Comparison of ENCODE assay signal across 9 mouse cellular contexts in the genomic region with DNA sequence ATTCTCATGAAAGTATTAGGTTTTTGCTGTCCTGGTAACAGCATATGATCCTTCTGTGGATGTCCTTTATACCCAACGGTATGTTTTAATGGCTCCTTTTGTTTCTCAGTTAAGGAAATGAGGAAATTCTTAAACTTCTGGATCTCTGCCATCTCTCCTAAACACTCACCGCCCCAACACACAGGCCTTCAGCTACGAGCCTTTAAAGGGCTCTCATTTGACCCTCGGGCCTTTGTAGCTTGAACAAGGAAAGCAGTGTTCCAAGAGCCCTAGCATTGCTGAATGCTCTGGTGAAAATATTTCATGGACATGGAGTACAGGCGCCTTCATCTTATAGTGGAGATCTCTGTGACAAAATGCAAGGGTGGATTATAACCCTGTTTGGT. TPM values are rescaled to one million over a fixed set of nuclear protein-coding genes. Genes with fewer than 3 reads are reported as not detected.
DNase-seq lines count a peak whose midpoint lies in the region; ATAC-seq lines count a peak whose summit lies in the region.
"Had no signal": no experiment of that assay in that cellular context is flagged by ENCODE, and none has a peak within 500 bp of the region (broad histone marks: within the 10 kb centered on the region; RNA-seq: fewer than 3 reads in every experiment).

No protein-coding gene starts in this region.

- no peaks in the 10 kb centered on the region for H3K27me3 ChIP-seq in heart, embryonic 11.5 days (ENCODE audit: control insufficient read depth, insufficient read depth, low read length)
- H3K27me3 ChIP-seq in neural tube, embryonic 11.5 days (ENCODE audit: control insufficient read depth, insufficient read depth, low read length) = no peaks in the 10 kb centered on the region
- no peaks in the 10 kb centered on the region for H3K27me3 ChIP-seq in limb, embryonic 12.5 days
- no peaks in the 10 kb centered on the region for H3K27me3 ChIP-seq in stomach, embryonic 16.5 days (ENCODE audit: control insufficient read depth, insufficient read depth, low read length)
- H3K27me3 ChIP-seq: embryonic facial prominence, embryonic 12.5 days had no signal

- H3K9me3 ChIP-seq in heart, embryonic 11.5 days (replicated peaks; ENCODE audit: control insufficient read depth, low read length) = no peaks in the 10 kb centered on the region
- H3K9me3 ChIP-seq in neural tube, embryonic 11.5 days (ENCODE audit: control insufficient read depth, low read length) = no peaks in the 10 kb centered on the region
- H3K9me3 ChIP-seq in limb, embryonic 12.5 days = no peaks in the 10 kb centered on the region
- no peaks in the 10 kb centered on the region for H3K9me3 ChIP-seq in stomach, embryonic 16.5 days (replicated peaks; ENCODE audit: control insufficient read depth, low read length)
- H3K9me3 ChIP-seq: embryonic facial prominence, embryonic 12.5 days had no signal

- no peak overlapping the region for H3K4me3 ChIP-seq in heart, embryonic 11.5 days (ENCODE audit: low read depth, low read length)
- H3K4me3 ChIP-seq in neural tube, embryonic 11.5 days (ENCODE audit: low read depth, low read length) = no peak overlapping the region
- no peak overlapping the region for H3K4me3 ChIP-seq in limb, embryonic 12.5 days (replicated peaks)
- no peak overlapping the region for H3K4me3 ChIP-seq in stomach, embryonic 16.5 days (replicated peaks; ENCODE audit: low read length)
- H3K4me3 ChIP-seq: embryonic facial prominence, embryonic 12.5 days had no signal

- peaks cover 32% of the 10 kb centered on the region for H3K4me1 ChIP-seq in heart, embryonic 11.5 days (ENCODE audit: control insufficient read depth, insufficient read depth, low read length)
- no peaks in the 10 kb centered on the region for H3K4me1 ChIP-seq in neural tube, embryonic 11.5 days (ENCODE audit: control insufficient read depth, insufficient read depth, low read length)
- peaks cover 64% of the 10 kb centered on the region for H3K4me1 ChIP-seq in limb, embryonic 12.5 days (replicated peaks)
- peaks cover 23% of the 10 kb centered on the region for H3K4me1 ChIP-seq in stomach, embryonic 16.5 days (ENCODE audit: control insufficient read depth, insufficient read depth, low read length)

- no peak for DNase-seq in heart, postnatal 10 days
- DNase-seq in neural tube, embryonic 11.5 days (ENCODE audit: low spot score) = peak; percentile 17
- no peak for DNase-seq in neural tube, embryonic 10.5 days (ENCODE audit: extremely low spot score, low spot score)
- DNase-seq in gastrocnemius, adult 8-10 months (ENCODE audit: low spot score in 2 of 2) = no peak
- no peak for DNase-seq in urinary bladder, postnatal 10 days (ENCODE audit: low spot score)

- H3K4me2 ChIP-seq in heart, embryonic 11.5 days = no peak overlapping the region
- H3K4me2 ChIP-seq in neural tube, embryonic 11.5 days (ENCODE audit: low read depth) = no peak overlapping the region
- H3K4me2 ChIP-seq in limb, embryonic 12.5 days = no peak overlapping the region
- no peak overlapping the region for H3K4me2 ChIP-seq in stomach, embryonic 16.5 days (ENCODE audit: low read depth, low read length)
- H3K4me2 ChIP-seq: embryonic facial prominence, embryonic 12.5 days had no signal

- 44% methylated on average over 5 of the region's 5 CpGs for WGBS in heart, embryonic 11.5 days (ENCODE audit: insufficient replicate concordance)
- WGBS in neural tube, embryonic 11.5 days = 53% methylated on average over 5 of the region's 5 CpGs
- 33% methylated on average over 5 of the region's 5 CpGs for WGBS in limb, embryonic 12.5 days
- WGBS in stomach, embryonic 16.5 days = 31% methylated on average over 5 of the region's 5 CpGs

- ATAC-seq in heart, embryonic 11.5 days (replicated peaks; ENCODE audit: insufficient number of reproducible peaks, low FRiP score, low TSS enrichment) = no peak
- ATAC-seq in neural tube, embryonic 11.5 days (ENCODE audit: insufficient read depth, low FRiP score, low TSS enrichment) = peak; percentile 60; the same call in 1 of the 2 replicates
- ATAC-seq in limb, embryonic 12.5 days (ENCODE audit: insufficient number of reproducible peaks, insufficient read depth, low FRiP score, low TSS enrichment, low read depth) = peak; percentile 50; the same call in 1 of the 2 replicates
- ATAC-seq in stomach, embryonic 16.5 days (ENCODE audit: insufficient read depth, low FRiP score) = peak; percentile 52; the same call in 1 of the 2 replicates

- peaks cover 4% of the 10 kb centered on the region for H3K36me3 ChIP-seq in heart, embryonic 11.5 days (ENCODE audit: control insufficient read depth, insufficient read depth, low read length)
- no peaks in the 10 kb centered on the region for H3K36me3 ChIP-seq in neural tube, embryonic 11.5 days (ENCODE audit: control insufficient read depth, insufficient read depth, low read length)
- H3K36me3 ChIP-seq in limb, embryonic 12.5 days = peaks cover 22% of the 10 kb centered on the region
- no peaks in the 10 kb centered on the region for H3K36me3 ChIP-seq in stomach, embryonic 16.5 days (ENCODE audit: control insufficient read depth, insufficient read depth, low read length)

- no peak overlapping the region for H3K9ac ChIP-seq in heart, embryonic 11.5 days (ENCODE audit: low read depth, low read length)
- H3K9ac ChIP-seq in neural tube, embryonic 11.5 days (ENCODE audit: low read length) = no peak overlapping the region
- H3K9ac ChIP-seq in limb, embryonic 12.5 days (replicated peaks) = no peak overlapping the region
- no peak overlapping the region for H3K9ac ChIP-seq in stomach, embryonic 16.5 days (ENCODE audit: low read length)
- H3K9ac ChIP-seq: embryonic facial prominence, embryonic 12.5 days had no signal

- H3K27ac ChIP-seq in heart, embryonic 11.5 days (ENCODE audit: low read depth, low read length) = peak overlapping the region; percentile 46; the same call in 1 of the 2 replicates
- H3K27ac ChIP-seq in neural tube, embryonic 11.5 days (ENCODE audit: low read depth, low read length) = no peak overlapping the region
- peak overlapping the region; percentile 83 for H3K27ac ChIP-seq in limb, embryonic 12.5 days
- H3K27ac ChIP-seq in stomach, embryonic 16.5 days (ENCODE audit: low read length) = peak overlapping the region; percentile 35

- intact Hi-C loops in heart, postnatal 10 days (cut with DNase I) = loop anchor here (1.0 to 5.0 kb wide), 6 partner anchors 29 to 1295 kb away; a partner anchor contains a TSS

RNA-seq across cellular contexts. Expression of a gene that starts 29.8 kb away (rescaled TPM):
- polyA plus RNA-seq in heart, embryonic 11.5 days (2014; fragmentation: Nextera tagmentation; extraction: Ambion mirVana) = 49.2 and 57.9 TPM in 2 replicates
- 10 to 100 TPM; 44.6 to 45.7 TPM for total RNA-seq in heart, postnatal 10 days (2021)
- 67.7 and 68.8 TPM in 2 replicates for polyA plus RNA-seq in neural tube, embryonic 11.5 days (2014; fragmentation: Nextera tagmentation; extraction: Ambion mirVana)
- 103 and 106 TPM in 2 replicates for polyA plus RNA-seq in limb, embryonic 12.5 days (2016; fragmentation: Nextera tagmentation; extraction: Ambion mirVana)
- 82.4 and 85.6 TPM in 2 replicates for polyA plus RNA-seq in stomach, embryonic 16.5 days (2015; fragmentation: Nextera tagmentation; extraction: Ambion mirVana)
- 10 to 100 TPM; 42.1 to 48.3 (median 46.0) TPM for total RNA-seq in gastrocnemius, adult 8-10 months (2022)
